Mouse (Mus musculus): ENCODE measurements around the gene Dock6. TPM values are rescaled to one million over a fixed set of nuclear protein-coding genes. Genes with fewer than 3 reads are reported as not detected.
A peak's percentile ranks its signal among the peaks of the same experiment; 100 is the strongest.

The Dock6 gene
- polyA plus RNA-seq, 1 experiment from 2014 or later: 18.9 TPM

DNA sequence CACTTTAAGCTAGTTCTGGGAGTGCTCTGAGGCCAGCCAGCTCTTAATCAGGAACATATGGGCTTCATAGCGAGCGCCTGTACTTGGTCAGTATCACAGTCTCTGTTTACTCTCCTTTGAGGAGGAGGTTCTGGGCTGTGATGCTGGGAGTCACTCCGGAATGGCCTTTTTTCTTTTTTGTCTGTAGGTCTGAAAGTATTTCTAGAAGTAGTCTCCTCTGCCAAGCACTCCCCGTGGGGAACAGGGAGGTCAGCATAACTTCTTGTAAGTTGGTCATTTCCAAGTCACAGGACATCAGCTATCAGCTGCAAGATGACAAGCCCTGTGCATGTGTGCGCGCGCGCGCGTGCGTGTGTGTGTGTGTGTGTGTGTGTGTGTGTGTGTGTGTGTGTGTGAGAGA lies 84.5 kb downstream of the Dock6 start:
- H3K36me3 ChIP-seq (replicated peaks): 0 out of 2 replicates have a peak, but pooled peaks cover 5% of the 10 kb centered on the region
- 0 out of 2 replicates have a peak, but pooled peaks cover 3% of the 10 kb centered on the region for H3K4me1 ChIP-seq
- no peaks in the 10 kb centered on the region for H3K27me3 ChIP-seq
- no peak overlapping the region for H3K4me2 ChIP-seq
- no peak overlapping the region for H3K4me3 ChIP-seq (replicated peaks)
- H3K27ac ChIP-seq: 0 out of 2 replicates have a peak overlapping the region, but pooled peaks have one; percentile 10
- 89% methylated on average over 11 of the region's 11 CpGs for WGBS
- ATAC-seq (ENCODE audit: low FRiP score): no peak
- H3K9ac ChIP-seq: no peak overlapping the region
- no peaks in the 10 kb centered on the region for H3K9me3 ChIP-seq

DNA sequence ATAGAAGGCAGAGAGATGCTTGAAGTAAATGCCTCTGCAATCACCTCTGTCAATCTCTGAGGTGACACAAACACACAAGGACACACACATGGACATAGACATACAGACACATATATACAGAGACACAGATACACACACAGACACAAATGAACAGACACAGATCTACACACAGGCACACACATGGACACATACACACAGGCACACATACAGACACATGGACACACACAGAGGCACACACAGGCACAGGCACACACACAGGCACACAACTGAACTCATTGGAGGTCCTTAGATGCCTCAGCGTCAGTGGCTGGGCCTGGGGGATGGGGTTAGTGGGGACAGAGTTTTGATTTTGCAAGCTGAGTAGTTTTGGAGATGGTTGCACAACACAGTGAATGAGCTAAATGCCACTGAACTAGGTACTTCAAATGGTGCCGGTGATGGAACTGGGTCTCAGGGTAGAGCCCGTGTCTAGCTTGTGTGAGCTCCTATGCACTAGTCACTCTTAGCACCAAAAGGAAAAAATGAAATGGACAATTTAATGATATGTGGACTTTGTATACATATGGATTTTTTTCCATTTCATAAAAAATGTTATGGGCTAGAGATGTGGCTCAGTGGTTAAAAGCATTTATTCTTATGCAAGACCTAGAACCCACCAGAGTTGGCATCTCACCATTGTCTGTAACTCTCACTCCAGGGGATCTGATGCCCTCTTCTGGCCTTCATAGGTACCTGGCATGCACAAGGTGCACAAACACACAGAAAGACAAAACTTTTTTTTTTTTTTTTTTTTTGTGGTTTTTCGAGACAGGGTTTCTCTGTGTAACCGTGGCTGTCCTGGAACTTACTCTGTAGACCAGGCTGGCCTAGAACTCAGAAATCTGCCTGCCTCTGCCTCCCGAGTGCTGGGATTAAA lies 88.1 kb downstream of the Dock6 start:
- WGBS: 93% methylated on average over 6 of the region's 6 CpGs
- no peak overlapping the region for H3K27ac ChIP-seq
- H3K4me3 ChIP-seq (replicated peaks): no peak overlapping the region
- peaks cover 9% of the 10 kb centered on the region for H3K4me1 ChIP-seq
- no peaks in the 10 kb centered on the region for H3K9me3 ChIP-seq
- no peaks in the 10 kb centered on the region for H3K27me3 ChIP-seq
- H3K4me2 ChIP-seq: no peak overlapping the region
- no peak overlapping the region for H3K9ac ChIP-seq
- no peaks in the 10 kb centered on the region for H3K36me3 ChIP-seq (replicated peaks)
- ATAC-seq (ENCODE audit: low FRiP score): no peak

DNA sequence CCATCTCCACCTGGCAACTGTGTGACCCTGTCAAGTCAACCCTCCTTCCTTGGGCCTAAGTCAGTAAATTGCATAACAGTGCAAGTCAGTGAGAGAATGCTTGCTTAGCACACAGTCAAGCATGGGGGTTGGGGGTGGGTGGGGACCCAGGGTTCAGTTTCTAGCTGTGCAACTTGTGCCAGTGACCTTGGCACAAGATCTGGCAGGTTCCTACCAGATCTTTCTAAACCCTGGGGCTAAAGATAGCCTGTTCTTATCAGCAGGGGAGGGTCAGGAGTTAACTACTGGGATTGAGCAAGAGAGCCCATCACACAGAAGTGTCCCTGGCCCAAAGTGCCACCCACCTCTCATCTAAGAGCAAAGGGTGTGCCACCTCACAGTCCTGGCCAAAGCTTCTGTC lies 90.3 kb downstream of the Dock6 start:
- Histone ChIP-seq H3K4me1 (peaks cover 14% of the 10 kb centered on the region), H3K9ac (no peak overlapping the region), H3K4me3 (replicated peaks) (no peak overlapping the region), H3K36me3 (replicated peaks) (peaks cover 7% of the 10 kb centered on the region), H3K9me3 (no peaks in the 10 kb centered on the region), H3K4me2 (no peak overlapping the region), H3K27ac (no peak overlapping the region), H3K27me3 (no peaks in the 10 kb centered on the region)
- ATAC-seq (ENCODE audit: low FRiP score): no peak

GRCm38 (mm10) chr9:21760155-21761088 lies 92.0 kb downstream of the Dock6 start, which contains the start of gene Spc24:
Gene Spc24, minus strand, starts transcription at chr9:21760303.
- Histone ChIP-seq H3K27me3 (no peaks in the 10 kb centered on the region), H3K4me1 (peaks cover 14% of the 10 kb centered on the region), H3K9ac (peak within 1 kb of the TSS; percentile 77), H3K36me3 (replicated peaks) (peaks cover 22% of the 10 kb centered on the region), H3K27ac (peak within 1 kb of the TSS; percentile 73), H3K4me3 (replicated peaks) (peak within 1 kb of the TSS; percentile 85), H3K9me3 (no peaks in the 10 kb centered on the region), H3K4me2 (peak within 1 kb of the TSS; percentile 74)
- WGBS: 1% methylated on average over 49 of the region's 54 CpGs
- peak; percentile 98 for ATAC-seq (ENCODE audit: low FRiP score)

- Histone ChIP-seq H3K4me1 (peaks cover 14% of the 10 kb centered on the region), H3K27me3 (no peaks in the 10 kb centered on the region), H3K4me3 (replicated peaks) (peak overlapping the region; percentile 85), H3K27ac (peak overlapping the region; percentile 51; the same call in 1 of the 2 replicates), H3K9me3 (no peaks in the 10 kb centered on the region), H3K4me2 (peak overlapping the region; percentile 74), H3K9ac (peak overlapping the region; percentile 77), H3K36me3 (replicated peaks) (peaks cover 28% of the 10 kb centered on the region)
- WGBS: under 1% methylated on average over 19 of the region's 20 CpGs
- no peak; the same call in none of the 2 replicates for ATAC-seq (ENCODE audit: low FRiP score)
Observed at GRCm38 (mm10) chr9:21759718-21760117, 92.7 kb downstream of the Dock6 start.

DNA sequence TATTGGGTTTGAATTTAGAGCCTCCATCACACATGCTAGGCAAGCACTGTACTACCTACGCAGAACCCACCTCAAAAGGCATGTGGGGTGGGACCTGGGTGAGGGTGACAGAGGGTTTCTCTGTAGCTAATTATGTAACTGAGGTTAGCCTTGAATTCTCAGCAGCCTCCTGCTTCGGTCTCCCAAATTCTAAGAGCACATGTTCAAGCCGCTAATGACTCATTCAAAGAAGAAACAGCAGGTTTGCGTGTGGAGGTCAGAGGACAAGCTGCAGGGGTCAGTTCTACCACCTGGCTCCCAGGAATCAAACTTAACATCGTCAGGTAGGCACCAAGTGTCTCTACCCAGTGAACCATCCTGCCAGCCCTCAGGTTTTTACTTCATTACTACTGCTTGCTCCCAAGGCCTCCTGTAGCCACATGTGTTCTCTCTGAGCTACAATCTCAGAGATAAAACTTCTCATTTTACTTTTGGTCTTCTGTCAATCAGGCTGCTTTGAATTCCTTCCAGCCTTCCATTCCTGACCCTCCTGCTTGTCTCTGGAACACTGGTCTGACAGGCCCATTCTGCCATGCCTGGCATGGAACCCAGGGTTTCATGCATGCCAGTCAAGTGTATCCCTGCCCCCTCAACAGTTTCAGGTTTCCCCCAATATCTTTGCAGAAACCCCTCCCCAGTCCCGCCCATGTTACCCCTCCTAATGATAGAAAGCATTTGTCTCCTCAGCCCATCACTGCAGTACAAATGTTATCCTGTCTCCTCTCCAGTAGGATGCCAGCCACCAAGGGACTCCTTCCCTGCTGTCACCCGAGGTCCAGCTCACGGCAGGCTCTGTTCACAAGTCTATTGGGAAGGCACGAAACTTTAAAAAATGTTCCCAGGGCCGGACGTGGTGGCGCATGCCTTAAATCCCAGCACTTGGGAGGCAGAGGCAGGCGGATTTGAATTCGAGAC lies 93.6 kb downstream of the Dock6 start:
- no peaks in the 10 kb centered on the region for H3K27me3 ChIP-seq
- H3K36me3 ChIP-seq (replicated peaks): peaks cover 35% of the 10 kb centered on the region
- no peaks in the 10 kb centered on the region for H3K9me3 ChIP-seq
- WGBS: 60% methylated on average over 14 of the region's 14 CpGs
- no peak overlapping the region for H3K27ac ChIP-seq
- peak overlapping the region; percentile 85 for H3K4me3 ChIP-seq (replicated peaks)
- H3K4me1 ChIP-seq: peaks cover 14% of the 10 kb centered on the region
- peak overlapping the region; percentile 74 for H3K4me2 ChIP-seq
- ATAC-seq (ENCODE audit: low FRiP score): no peak
- peak overlapping the region; percentile 77 for H3K9ac ChIP-seq

DNA sequence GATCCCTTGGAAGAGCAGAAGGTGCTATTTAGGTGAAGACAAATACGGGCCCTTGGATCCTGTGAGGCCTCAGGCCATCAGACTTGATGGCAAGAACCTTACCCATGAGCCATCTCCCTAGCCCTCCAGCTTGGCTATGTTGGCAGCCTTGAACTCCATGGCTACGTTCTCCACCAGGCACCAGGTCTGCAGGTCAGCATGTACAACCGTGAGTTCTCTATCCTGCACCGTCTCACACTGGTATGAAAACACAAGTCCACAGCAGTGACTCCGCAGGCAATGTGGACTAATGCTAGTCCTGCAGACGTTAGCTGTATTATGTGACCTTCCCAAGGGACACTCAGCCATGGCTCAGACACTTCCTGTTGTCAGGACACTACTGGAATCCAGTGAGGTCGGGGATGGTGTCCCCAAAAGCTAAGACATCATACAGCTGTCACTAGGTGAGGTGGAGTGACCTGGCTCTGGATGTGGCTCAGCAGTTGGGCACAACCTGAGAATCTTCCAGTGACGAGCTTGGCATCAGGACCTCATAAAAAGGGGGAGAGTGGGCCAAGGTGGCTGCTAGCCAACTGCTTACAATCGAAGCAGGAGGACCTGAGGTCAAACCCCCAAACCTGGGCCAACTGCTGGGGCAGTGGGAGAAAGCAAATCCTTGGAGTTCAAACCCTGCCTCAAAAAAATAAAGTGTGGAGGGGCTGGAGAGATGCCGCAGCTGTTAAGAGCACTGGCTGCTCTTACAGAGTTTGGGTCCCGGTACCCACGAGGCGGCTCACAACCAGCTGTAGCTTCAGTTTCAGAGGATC lies 97.7 kb downstream of the Dock6 start:
- Histone ChIP-seq H3K4me3 (replicated peaks) (no peak overlapping the region), H3K27me3 (no peaks in the 10 kb centered on the region), H3K9ac (no peak overlapping the region), H3K4me2 (no peak overlapping the region), H3K9me3 (no peaks in the 10 kb centered on the region), H3K27ac (no peak overlapping the region), H3K36me3 (replicated peaks) (peaks cover 43% of the 10 kb centered on the region), H3K4me1 (peaks cover 13% of the 10 kb centered on the region)
- 86% methylated on average over 13 of the region's 13 CpGs for WGBS
- no peak for ATAC-seq (ENCODE audit: low FRiP score)

GRCm38 (mm10) chr9:21754003-21754402 lies 98.4 kb downstream of the Dock6 start:
- Histone ChIP-seq H3K4me3 (replicated peaks) (no peak overlapping the region), H3K9ac (no peak overlapping the region), H3K4me1 (peaks cover 6% of the 10 kb centered on the region), H3K9me3 (no peaks in the 10 kb centered on the region), H3K36me3 (replicated peaks) (peaks cover 50% of the 10 kb centered on the region), H3K27me3 (no peaks in the 10 kb centered on the region), H3K4me2 (no peak overlapping the region), H3K27ac (no peak overlapping the region)
- WGBS: 94% methylated on average over 2 of the region's 2 CpGs
- no peak for ATAC-seq (ENCODE audit: low FRiP score)

- Histone ChIP-seq H3K27ac (peak overlapping the region; percentile 54; the same call in 1 of the 2 replicates), H3K4me1 (no peaks in the 10 kb centered on the region), H3K9me3 (no peaks in the 10 kb centered on the region), H3K36me3 (replicated peaks) (peaks cover 62% of the 10 kb centered on the region), H3K4me3 (replicated peaks) (no peak overlapping the region), H3K27me3 (no peaks in the 10 kb centered on the region), H3K4me2 (no peak overlapping the region), H3K9ac (no peak overlapping the region)
- WGBS: 63% methylated on average over 10 of the region's 10 CpGs
- no peak for ATAC-seq (ENCODE audit: low FRiP score)
Observed at GRCm38 (mm10) chr9:21752252-21752792, 100.1 kb downstream of the Dock6 start.

DNA sequence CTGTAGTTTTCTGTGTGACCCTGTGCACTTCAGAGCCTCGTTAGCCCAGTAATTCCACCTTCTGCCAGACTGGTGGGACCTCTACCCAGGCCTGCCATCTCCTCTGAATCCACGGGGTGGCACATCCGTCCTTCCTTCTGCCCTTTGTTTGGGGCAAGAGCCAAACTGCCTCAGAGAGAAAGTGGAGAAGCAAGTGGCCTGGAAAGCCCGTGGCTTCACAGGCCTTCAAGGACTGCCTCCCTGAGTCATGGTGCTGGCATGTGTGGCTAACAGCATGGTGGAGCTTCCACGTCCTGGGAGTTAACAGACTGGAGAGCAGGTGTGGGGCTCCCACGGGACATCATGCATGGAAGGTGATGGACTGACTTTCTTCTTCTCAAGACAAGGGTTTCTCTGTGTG lies 101.1 kb downstream of the Dock6 start:
- Histone ChIP-seq H3K9me3 (no peaks in the 10 kb centered on the region), H3K4me2 (no peak overlapping the region), H3K4me1 (no peaks in the 10 kb centered on the region), H3K36me3 (replicated peaks) (peaks cover 62% of the 10 kb centered on the region), H3K4me3 (replicated peaks) (no peak overlapping the region), H3K27me3 (no peaks in the 10 kb centered on the region), H3K9ac (no peak overlapping the region), H3K27ac (0 out of 2 replicates have a peak overlapping the region, but pooled peaks have one; percentile 2)
- WGBS: 71% methylated on average over 6 of the region's 6 CpGs
- no peak for ATAC-seq (ENCODE audit: low FRiP score)
